Mouse (Mus musculus): Measurements from ENCODE around the gene Psg16. TPM values are rescaled to one million over a fixed set of nuclear protein-coding genes. Genes with fewer than 3 reads are reported as not detected.

Gene Psg16
- polyA plus RNA-seq, 1 experiment from 2014 or later, result 0.36 TPM

GRCm38 (mm10) chr7:17159011-17159410 lies 85.2 kb downstream of the Psg16 start:
- H3K4me2 ChIP-seq (replicated peaks), result no peak overlapping the region
- no peaks in the 10 kb centered on the region for H3K4me1 ChIP-seq
- ATAC-seq (ENCODE audit: low FRiP score), result no peak
- H3K27me3 ChIP-seq, result no peaks in the 10 kb centered on the region
- no peaks in the 10 kb centered on the region for H3K36me3 ChIP-seq
- peaks cover 39% of the 10 kb centered on the region for H3K9me3 ChIP-seq (replicated peaks)
- H3K4me3 ChIP-seq, result no peak overlapping the region
- no peak overlapping the region for H3K9ac ChIP-seq
- H3K27ac ChIP-seq, result no peak overlapping the region
- WGBS, result 85% methylated on average over 7 of the region's 7 CpGs

GRCm38 (mm10) chr7:17171827-17172226 lies 98.0 kb downstream of the Psg16 start:
- Histone ChIP-seq H3K4me1 (no peaks in the 10 kb centered on the region), H3K4me3 (no peak overlapping the region), H3K9me3 (replicated peaks) (peaks cover 22% of the 10 kb centered on the region), H3K36me3 (no peaks in the 10 kb centered on the region), H3K9ac (no peak overlapping the region), H3K4me2 (replicated peaks) (no peak overlapping the region), H3K27ac (no peak overlapping the region), H3K27me3 (no peaks in the 10 kb centered on the region)
- no peak for ATAC-seq (ENCODE audit: low FRiP score)
- WGBS, result 92% methylated on average over 4 of the region's 4 CpGs

Other genes starting within 250 kb of the Psg16 start
- 8.8 and 9.3 TPM in 2 replicates for gene Prkd2, start 231.1 kb upstream of the Psg16 start, polyA plus RNA-seq (2016; fragmentation: Nextera tagmentation; extraction: Ambion mirVana)
- gene Dact3, start 198.7 kb upstream of the Psg16 start, polyA plus RNA-seq (2016; fragmentation: Nextera tagmentation; extraction: Ambion mirVana), result 9.0 and 10.4 TPM in 2 replicates
- 12.1 and 13.6 TPM in 2 replicates for gene Gng8, start 182.3 kb upstream of the Psg16 start, polyA plus RNA-seq (2016; fragmentation: Nextera tagmentation; extraction: Ambion mirVana)
- 1.6 and 2.1 TPM in 2 replicates for gene Ptgir, start 167.6 kb upstream of the Psg16 start, polyA plus RNA-seq (2016; fragmentation: Nextera tagmentation; extraction: Ambion mirVana)
- 185 and 210 TPM in 2 replicates for gene Calm3, start 149.9 kb upstream of the Psg16 start, polyA plus RNA-seq (2016; fragmentation: Nextera tagmentation; extraction: Ambion mirVana)
- gene Pnmal2, start 129.4 kb upstream of the Psg16 start, polyA plus RNA-seq (2016; fragmentation: Nextera tagmentation; extraction: Ambion mirVana), result 55.6 and 60.3 TPM in 2 replicates
- 24.0 and 27.3 TPM in 2 replicates for gene Pnmal1, start 114.4 kb upstream of the Psg16 start, polyA plus RNA-seq (2016; fragmentation: Nextera tagmentation; extraction: Ambion mirVana)
- gene Gm42372, start 91.0 kb upstream of the Psg16 start, polyA plus RNA-seq (2016; fragmentation: Nextera tagmentation; extraction: Ambion mirVana), result 1.0 and 1.7 TPM in 2 replicates
- 9.2 and 10.4 TPM in 2 replicates for gene Ccdc8, start 81.3 kb upstream of the Psg16 start, polyA plus RNA-seq (2016; fragmentation: Nextera tagmentation; extraction: Ambion mirVana)
- gene Ppp5c, start 46.1 kb upstream of the Psg16 start, polyA plus RNA-seq (2016; fragmentation: Nextera tagmentation; extraction: Ambion mirVana), result 101 and 102 TPM in 2 replicates
- 7.9 and 9.5 TPM in 2 replicates for gene Hif3a, start 11.6 kb upstream of the Psg16 start, polyA plus RNA-seq (2016; fragmentation: Nextera tagmentation; extraction: Ambion mirVana)
- gene Ceacam3, start 76.2 kb downstream of the Psg16 start, polyA plus RNA-seq (2016; fragmentation: Nextera tagmentation; extraction: Ambion mirVana), result not detected in 2 replicates
- not detected in 2 replicates for gene Psg29, start 129.4 kb downstream of the Psg16 start, polyA plus RNA-seq (2016; fragmentation: Nextera tagmentation; extraction: Ambion mirVana)